Mouse (Mus musculus): ENCODE data around the gene Elmo1.

The Elmo1 gene

DNA sequence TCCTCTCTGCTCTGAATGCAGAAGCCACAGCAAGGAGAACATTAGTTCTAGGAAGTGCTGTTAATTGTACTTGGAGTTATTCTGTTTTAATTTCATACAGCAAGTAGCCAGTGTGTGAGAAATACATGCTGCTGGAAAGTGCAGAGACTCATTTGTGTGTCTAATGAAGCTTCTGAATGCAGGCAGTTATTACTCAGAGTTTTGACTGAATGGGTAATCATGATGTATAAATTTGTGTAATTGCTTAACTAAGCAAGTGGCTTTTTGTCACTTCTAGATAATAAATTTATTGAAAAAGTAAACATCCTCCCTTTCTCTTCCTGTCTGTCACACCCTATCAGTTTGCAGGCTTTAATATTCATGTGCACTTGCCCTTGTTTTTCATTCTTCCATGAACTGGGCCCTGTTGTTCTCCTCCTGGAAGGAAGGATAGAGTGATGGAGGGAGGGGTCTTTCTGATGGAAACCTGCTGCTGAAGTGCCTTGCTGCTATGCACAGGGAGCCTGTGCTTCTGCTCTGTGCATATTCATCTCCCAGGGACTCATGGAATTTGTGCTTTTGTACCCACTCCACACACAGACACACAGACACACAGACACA lies 159.8 kb downstream of the Elmo1 start:
- in situ Hi-C loops (cut with MboI; ENCODE audit: low sequenced_read_pairs), result no loop called here

DNA sequence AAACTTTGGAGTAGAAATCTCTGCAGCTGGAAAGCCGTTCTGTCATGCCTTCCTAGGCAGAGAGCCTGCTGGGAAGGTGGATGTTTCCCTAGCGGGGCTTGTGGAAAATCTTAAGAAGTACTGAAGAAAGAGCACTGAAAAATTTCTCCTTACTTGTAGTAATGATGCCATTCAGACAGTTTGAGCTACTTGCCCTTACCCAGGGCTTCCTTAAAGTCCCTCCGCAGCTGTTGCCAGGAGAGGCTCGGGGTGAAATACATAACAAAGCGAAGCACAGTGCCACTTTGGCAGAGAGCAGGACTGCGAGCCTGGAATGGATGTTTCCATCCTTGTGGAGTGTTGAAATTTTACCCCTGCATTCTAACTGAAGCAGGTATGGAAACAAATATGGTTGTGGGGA lies 164.5 kb downstream of the Elmo1 start:
- in situ Hi-C loops (cut with MboI; ENCODE audit: low sequenced_read_pairs), result no loop called here

DNA sequence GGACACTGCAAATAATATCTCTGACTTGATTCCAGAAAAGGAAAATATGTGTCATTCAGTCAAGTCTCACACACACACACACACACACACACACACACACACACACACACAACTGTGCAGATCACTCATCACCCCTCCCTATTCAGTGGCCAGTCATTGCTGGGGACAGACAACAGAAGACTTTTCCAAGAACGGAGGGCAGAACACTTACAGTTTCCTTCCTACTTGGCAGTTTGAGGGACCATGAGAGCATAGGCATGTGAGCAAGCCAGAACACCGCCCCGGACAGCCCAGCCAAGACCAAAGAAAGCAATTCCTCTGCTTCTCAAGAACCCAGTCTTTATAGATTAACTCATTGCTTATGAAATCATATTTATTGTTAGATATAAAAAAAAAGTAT lies 165.0 kb downstream of the Elmo1 start:
- in situ Hi-C loops (cut with MboI; ENCODE audit: low sequenced_read_pairs), result no loop called here

DNA sequence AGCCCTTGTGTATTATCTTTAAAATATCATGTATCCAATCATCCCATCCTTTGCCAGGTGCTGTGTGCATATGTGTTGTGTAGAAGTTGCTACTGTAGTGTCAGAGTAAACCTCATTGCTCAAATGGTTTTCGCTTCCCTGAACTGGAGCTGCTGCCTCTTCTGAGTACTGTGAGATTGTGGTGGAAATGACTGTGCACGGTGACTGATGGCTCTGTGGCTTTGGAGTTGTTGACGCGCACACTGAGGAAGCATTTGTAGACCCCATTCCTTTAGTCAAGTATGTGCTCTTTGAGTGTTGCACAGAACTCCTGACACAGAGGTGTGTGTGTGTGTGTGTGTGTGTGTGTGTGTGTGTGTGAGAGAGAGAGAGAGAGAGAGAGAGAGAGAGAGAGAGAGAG lies 166.2 kb downstream of the Elmo1 start:
- in situ Hi-C loops (cut with MboI; ENCODE audit: low sequenced_read_pairs), result no loop called here

DNA sequence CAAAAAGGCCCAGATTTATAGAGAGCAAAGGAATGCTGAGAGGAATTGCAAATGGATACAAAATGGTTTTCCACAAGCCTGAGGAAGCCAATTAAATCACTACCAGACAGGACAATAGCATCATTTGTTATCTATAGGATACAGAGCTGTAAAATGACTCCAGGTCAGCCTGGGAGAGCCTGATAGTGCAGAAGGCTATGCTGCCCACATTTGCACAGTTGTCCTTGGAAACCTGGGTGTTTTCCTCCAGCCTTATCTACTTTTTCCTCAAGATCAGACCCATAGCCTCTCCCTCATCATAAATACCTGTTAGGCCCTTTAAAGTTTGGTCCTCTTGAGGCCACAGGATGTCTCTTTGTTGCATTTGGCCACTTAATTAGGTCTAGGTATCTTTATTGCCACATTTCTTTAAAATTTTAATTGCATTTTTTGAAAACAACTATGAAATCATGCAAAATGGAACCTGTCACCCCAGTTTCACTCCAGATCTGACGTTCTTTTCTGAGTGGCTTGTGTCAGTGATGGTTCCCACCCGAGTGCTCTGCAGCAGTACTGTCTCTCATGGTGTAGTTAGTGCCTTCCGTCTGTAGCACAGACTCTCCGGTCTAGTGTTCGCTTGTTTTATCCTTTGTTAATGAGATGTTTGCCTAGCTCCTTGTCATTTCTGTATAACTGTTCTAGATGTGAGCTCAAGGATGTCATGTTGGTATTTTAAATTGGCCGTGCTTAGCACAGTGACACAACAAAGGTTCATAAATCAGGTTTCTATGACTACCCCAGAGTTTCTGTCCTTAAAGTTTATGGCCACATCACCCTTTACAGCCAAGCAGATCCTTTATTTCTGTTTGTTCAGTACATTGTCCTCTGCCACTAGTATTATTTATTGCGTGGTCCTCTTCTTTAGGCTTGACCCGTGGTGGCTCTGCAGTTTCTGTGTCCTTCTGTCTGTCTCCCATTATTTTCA lies 167.4 kb downstream of the Elmo1 start:
- in situ Hi-C loops (cut with MboI; ENCODE audit: low sequenced_read_pairs), result no loop called here

DNA sequence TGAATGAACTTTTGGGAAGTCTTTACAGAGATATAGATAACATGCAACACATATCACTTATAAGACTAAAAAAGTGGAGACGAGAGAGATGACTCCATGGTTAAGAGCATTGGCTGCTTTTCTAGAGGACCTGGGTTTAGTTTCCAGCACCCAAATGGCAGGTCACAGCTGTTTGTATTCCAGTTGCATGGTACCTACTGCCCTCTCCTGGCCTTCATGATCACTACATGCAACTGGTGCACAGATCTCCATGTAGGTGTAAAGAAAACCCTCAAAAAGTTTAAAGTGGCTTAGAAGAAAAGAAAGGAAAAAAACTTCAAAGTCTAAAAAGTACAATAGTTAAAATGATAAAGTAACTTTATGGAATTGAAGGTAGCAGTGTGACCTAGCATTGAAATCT lies 172.8 kb downstream of the Elmo1 start:
- in situ Hi-C loops (cut with MboI; ENCODE audit: low sequenced_read_pairs), result no loop called here

DNA sequence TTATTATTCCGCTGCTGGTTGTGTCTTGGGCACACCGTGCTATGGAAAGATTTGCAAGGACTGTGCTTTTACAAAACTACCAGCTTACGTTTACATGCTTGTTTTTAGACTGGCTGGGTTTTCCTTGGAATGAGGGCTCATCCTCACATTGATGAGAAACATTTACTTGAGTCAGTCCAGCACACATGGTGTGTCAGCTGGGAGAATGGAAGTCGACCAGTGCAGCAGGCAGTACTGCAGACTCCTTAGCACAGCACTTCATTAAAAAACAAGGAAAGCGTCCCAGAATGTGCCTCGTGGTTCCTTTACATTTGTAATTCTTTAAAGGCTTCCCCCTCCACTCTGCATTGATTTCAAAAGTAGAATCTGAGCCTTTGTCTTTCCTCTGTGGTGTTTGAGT lies 179.8 kb downstream of the Elmo1 start:
- in situ Hi-C loops (cut with MboI; ENCODE audit: low sequenced_read_pairs), result loop anchor here (5.0 kb wide), 1 partner anchor 573 kb away; the partner anchor contains the start of gene Nme8

DNA sequence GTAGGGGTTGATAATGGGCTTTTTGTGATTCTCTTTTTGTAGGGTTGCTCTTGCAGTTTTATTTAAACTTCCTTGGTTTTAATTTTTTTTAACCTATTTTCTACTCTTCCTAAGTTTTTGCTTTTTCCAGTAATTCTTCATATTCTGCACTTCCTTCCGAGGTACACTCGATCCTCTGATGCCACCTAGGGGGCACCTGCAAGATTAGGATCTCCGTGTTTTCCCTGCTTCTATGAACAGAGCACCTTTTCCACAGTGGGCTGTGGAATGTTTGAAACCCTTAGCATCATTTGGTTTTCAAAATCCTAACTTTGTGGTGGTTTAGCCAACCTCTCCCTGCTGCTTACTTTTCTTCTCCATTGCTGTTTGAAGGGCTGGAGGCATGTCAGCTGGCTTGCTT lies 181.4 kb downstream of the Elmo1 start:
- in situ Hi-C loops (cut with MboI; ENCODE audit: low sequenced_read_pairs), result loop anchor here (5.0 kb wide), 1 partner anchor 574 kb away; the partner anchor contains the start of gene Nme8

DNA sequence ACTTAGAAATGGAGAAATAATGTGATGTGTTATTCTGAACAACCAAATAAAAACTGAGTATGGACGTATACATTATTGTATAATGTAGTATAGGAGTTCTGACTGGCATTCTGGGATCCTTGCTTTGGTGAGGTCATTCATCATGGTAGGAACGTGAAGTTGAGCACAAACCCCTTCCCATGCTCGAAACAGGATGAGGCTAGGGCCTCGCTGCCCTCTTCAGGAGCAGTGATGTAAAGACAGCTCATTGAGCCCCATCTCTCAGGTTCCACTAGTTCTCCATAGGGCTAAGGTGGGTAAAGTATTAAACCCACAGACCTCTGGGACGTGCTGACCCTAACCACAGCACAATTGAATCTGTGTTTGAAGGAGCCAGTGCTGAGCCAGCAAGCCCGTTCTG lies 182.2 kb downstream of the Elmo1 start:
- in situ Hi-C loops (cut with MboI; ENCODE audit: low sequenced_read_pairs), result loop anchor here (5.0 kb wide), 1 partner anchor 575 kb away; the partner anchor contains the start of gene Nme8

DNA sequence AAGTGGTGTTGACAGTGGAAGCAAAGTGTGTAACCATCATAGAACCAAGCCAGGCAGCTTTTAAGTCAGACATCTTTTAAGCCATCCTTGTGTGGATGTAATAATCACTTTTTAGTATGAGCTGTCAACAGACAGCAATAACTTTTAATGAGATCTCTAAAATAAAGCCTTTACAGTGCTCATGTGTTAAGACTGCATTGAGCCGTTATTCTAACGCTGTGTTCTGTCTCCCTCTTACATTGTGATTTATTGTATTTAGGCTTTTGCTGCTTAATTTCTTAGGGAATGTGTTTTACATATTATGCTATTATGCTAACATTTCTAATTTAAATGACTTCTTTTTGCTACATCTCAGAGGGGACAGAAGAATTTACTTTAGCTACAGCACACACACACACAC lies 189.5 kb downstream of the Elmo1 start:
- in situ Hi-C loops (cut with MboI; ENCODE audit: low sequenced_read_pairs), result no loop called here

DNA sequence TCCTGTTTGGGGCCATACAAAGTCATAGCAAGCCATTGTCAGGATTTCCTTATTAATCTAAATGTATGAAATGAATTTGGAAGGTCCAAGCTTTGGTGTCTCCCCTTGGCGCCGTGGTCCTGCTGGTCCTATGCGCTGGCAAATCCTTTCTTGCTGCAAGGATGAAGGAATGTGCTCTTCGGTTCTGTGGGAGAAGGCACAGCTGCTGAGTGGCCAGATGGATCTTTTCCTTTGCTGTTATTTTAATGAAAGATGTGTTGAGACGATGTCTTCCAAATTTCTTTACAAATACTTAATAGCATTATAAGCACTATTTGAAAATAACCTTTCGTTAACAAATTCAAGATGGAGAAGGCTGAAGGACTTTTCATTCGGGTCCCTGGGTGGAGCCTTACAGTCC lies 193.5 kb downstream of the Elmo1 start:
- in situ Hi-C loops (cut with MboI; ENCODE audit: low sequenced_read_pairs), result no loop called here

DNA sequence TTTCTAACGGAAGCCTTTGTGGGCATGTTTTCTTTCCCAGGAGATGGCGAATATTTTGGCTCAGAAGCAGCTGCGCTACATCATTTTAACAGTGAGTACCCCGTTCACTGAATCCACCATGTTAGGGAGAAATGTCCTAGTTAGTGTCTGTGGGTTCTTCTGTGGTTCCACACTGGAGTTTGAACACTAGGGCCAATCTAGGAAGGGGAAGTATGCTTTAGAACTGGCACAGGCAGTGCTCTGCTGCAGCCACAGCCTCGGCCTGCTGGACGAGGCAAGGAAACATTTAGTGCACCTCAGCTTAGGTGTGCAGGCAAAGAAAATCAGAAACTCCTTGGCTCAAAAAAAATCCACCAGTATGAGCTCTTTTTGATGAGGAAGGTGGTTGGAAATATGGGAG lies 196.3 kb downstream of the Elmo1 start:
- in situ Hi-C loops (cut with MboI; ENCODE audit: low sequenced_read_pairs), result no loop called here

DNA sequence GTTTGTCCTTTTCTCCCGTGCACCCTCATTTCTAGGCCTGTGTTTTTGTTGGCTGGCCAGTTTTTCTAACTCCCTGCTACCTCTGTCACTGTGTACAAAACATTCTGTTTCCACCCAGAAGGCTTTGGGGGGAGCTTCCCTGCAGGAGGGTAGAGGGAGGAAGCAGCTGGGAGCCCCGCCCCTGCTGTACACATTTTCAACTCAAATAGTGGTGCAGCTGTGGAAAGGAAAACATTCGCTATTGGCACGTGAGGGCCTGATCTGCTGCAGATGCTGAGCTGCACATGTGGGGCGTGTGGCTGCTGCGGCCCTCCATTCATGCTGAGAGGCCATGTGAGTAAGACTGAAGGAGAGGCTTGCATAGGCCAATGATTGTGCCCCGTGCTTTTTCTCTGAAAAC lies 198.0 kb downstream of the Elmo1 start:
- in situ Hi-C loops (cut with MboI; ENCODE audit: low sequenced_read_pairs), result no loop called here

DNA sequence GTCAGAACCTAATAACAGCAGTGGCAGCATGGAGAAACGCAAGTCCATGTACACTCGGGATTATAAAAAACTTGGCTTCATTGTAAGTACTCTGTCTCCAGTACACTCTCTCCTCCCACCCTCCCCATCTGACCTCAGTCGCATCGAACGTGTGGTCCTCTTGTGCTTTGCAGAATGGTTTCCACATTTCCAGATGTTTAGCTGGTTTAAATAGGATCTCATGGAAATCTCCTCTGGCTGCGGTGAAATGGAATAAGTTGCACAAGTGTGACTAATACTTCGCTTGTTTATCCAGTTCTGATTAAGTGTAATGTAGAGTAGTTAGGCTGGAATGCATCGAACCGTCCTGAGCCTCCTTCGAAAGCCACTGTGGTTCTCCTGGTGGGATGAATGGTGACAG lies 200.0 kb downstream of the Elmo1 start:
- in situ Hi-C loops (cut with MboI; ENCODE audit: low sequenced_read_pairs), result no loop called here

DNA sequence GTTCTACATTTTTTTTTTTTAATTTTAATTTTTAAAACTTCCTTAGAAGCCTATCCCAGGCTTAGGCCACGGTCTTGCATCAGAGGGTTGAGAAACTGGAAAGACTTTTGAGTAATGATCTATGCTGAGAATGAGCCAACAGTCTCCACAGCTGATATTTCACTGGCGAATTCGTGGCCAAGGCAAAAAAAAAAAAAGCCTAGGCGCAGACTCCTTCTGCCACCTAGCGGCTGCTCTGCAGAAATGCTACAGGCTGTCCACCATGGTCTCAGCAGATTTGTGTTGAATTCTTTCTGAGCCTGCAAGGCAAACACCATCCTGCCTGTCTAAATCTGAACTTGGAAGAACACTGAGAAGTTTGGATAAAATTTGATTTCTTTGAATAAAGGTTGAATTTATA lies 202.0 kb downstream of the Elmo1 start:
- in situ Hi-C loops (cut with MboI; ENCODE audit: low sequenced_read_pairs), result no loop called here

DNA sequence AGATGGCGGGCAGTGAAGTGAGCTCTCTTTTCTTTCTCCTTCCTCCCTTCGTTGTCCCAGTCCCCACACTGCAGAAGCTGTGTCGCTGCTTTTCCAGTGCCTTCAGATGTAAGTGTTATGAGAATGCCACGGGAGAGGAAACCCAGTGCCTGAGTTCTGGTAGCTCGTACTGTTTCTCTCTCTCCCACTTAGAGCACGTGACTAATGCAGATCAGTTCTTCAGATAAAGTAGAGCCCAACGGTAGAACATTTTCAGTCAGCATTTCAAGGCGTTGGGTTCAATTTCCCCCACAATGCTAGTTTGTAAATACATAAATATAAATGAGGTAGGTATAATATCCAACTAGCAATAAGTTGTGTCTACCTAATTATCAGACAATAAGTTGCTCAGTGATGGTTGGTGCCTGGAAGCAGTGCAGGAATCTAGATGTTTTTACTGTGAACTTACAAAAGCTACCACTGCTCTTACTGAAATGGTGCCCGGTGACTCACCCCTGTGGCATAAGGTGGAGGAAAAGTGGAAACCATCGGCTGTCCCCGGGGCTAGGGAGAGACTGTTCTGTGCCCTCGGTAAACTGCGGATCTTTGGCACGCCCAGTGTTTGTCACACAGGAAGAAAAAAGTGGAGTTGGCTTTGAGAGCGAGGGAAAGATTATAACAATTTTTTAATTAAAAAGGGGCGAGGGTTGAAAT lies 205.0 kb downstream of the Elmo1 start:
- in situ Hi-C loops (cut with MboI; ENCODE audit: low sequenced_read_pairs), result no loop called here

DNA sequence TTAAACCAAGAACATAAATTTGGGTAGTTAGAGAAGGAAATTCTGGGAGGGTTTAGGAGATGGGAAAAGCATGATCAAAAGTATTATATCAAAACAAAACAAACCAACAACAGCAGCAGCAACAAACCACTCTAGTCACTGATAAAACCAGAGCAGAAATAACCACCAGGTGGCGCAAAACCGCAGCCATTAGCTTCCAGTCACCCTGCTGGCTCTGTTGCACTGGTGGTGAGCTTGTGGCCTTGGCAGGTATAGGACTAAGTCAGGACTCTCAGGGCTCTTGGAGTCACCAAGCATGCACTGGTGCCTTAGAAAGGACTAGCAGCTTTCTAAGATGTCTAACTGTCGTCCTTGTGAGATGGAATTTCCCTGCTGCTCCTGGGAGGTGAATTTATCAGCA lies 207.4 kb downstream of the Elmo1 start:
- in situ Hi-C loops (cut with MboI; ENCODE audit: low sequenced_read_pairs), result no loop called here

DNA sequence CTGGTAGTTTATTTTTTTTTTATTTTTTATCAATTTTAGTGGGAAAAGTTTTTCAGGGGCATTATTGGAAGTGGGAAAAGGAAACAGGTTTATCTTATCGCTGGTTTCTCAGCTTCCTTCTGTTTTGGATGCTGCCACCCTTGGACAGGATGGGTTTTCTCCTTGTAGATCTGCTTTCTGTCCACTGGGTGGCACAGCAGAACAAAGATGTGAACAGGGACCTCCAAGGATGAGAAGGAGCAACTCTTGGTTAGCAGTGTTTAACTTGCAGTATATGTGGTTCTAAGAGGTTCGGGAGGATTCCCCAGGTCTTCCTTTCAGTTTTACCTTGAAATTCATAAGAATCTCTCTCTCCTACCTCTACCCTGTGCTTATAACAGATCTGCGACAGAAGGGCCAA lies 209.0 kb downstream of the Elmo1 start:
- in situ Hi-C loops (cut with MboI; ENCODE audit: low sequenced_read_pairs), result no loop called here

DNA sequence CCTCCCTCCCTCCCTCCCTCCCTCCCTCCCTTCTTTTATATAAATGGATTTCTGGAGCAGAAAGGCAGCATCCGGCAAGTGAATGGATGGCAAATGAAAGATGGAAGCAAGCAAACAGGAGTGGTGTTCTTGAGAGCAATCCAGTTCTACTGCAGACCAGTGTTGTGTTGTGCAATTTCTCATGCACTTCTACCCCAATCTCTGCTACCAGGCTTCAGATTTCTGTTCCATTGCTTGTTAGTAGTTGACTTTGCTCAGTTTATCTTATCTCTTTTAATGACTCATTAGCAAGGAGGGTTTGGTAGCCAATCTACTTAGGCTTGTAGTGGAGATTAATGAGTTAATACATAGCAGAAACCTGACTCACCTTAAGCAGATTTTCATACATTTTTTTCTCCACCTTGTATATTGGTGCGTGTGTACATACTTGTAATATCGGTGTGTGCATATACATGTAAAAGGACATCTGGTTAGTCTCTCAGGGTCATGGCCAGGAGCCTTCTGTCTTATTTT lies 209.7 kb downstream of the Elmo1 start:
- in situ Hi-C loops (cut with MboI; ENCODE audit: low sequenced_read_pairs), result loop anchor here (10.0 to 25.0 kb wide), 2 partner anchors 737 to 855 kb away; no protein-coding TSS in a partner anchor

DNA sequence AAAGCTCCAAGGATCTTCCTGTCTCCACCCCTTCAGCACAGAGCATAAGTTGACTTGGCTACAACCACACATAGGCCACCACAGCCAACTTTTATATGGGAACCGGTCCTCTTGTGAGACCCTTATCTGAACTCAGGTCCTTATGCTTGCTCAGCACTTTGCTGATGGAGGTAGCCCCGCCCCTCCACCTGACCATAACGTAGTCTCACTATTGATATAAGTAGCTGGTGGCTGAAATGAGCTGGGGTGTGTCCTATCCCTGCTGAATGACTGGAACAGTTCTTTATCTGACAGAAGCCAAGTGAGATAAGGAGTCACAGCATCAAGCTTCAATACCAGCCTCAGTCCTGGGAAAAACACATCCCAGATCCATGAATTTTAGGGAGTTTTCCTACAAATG lies 210.2 kb downstream of the Elmo1 start:
- in situ Hi-C loops (cut with MboI; ENCODE audit: low sequenced_read_pairs), result loop anchor here (10.0 to 25.0 kb wide), 2 partner anchors 737 to 854 kb away; no protein-coding TSS in a partner anchor

DNA sequence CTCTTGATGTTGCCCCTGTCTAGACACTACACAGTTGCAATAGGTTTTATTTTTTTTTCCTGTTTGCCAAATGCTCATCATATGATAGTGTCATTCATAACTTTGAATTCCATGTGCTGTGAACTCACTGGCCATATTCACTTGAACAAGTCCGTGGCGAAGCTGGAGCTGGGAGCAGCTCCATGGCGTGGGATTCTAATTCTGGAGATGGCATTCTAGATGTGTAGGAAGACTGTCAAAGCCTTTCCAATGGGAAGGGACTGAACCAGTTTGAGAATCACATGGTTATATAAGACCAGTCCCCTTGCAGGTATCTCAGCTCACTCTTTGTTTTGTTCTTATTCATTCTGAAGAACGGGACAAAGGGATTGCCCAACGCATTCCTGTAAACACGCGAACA lies 211.4 kb downstream of the Elmo1 start:
- in situ Hi-C loops (cut with MboI; ENCODE audit: low sequenced_read_pairs), result loop anchor here (10.0 to 25.0 kb wide), 2 partner anchors 736 to 853 kb away; no protein-coding TSS in a partner anchor

Measured in CH12F3 (cell line).